Mouse (Mus musculus): ENCODE measurements around the gene Slc45a2.

Gene Slc45a2

DNA sequence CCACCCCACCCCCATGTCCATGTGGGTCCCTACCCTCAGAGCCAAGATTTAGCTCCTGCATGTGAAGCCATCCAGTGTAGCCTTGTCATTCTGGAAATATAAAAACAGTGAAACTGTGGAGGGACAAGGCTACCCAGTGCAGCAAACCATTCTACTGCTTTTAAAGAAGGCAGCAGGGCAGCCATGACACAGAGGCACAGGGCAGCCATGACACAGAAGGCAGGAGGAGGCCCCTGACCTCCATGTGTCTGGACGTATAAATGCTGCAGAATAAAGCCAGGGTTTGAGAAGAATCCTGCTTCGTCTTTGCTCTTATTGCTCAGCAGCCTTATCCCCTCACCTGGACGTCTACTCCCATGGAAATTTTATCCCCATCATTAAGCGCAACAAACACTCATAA lies 3.3 kb downstream of the Slc45a2 start:
- no peak for DNase-seq (ENCODE audit: low read depth in 2 of 2, low spot score in 2 of 2)

GRCm38 (mm10) chr15:11004646-11005045 lies 4.1 kb downstream of the Slc45a2 start:
- DNase-seq (ENCODE audit: low read depth in 2 of 2, low spot score in 2 of 2), result no peak

- DNase-seq (ENCODE audit: low read depth in 2 of 2, low spot score in 2 of 2), result no peak
These were observed 8.2 kb downstream of the Slc45a2 start for GRCm38 (mm10) chr15:11008756-11009155.

GRCm38 (mm10) chr15:11010976-11011548 lies 10.5 kb downstream of the Slc45a2 start:
- DNase-seq (ENCODE audit: low read depth in 2 of 2, low spot score in 2 of 2), result no peak

DNA sequence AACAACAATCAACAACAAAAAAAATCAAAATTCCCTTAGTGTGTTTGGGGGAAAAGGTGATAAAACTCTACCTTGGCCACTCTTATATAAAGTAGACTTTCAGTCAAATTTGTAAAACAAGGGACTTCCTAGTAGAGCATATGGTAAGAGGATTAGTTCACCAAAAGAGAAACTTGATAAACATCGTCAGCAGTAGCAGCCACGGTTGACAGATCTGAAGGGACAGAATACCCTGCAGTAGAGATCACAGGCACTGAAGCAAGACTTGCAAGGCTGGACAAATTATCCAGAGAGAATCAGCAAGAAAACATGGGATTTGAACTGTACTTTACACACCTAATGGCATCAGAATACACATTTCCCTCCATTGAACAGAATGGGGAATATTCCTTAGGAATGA lies 14.4 kb downstream of the Slc45a2 start:
- no peak for DNase-seq (ENCODE audit: low read depth in 2 of 2, low spot score in 2 of 2)

DNA sequence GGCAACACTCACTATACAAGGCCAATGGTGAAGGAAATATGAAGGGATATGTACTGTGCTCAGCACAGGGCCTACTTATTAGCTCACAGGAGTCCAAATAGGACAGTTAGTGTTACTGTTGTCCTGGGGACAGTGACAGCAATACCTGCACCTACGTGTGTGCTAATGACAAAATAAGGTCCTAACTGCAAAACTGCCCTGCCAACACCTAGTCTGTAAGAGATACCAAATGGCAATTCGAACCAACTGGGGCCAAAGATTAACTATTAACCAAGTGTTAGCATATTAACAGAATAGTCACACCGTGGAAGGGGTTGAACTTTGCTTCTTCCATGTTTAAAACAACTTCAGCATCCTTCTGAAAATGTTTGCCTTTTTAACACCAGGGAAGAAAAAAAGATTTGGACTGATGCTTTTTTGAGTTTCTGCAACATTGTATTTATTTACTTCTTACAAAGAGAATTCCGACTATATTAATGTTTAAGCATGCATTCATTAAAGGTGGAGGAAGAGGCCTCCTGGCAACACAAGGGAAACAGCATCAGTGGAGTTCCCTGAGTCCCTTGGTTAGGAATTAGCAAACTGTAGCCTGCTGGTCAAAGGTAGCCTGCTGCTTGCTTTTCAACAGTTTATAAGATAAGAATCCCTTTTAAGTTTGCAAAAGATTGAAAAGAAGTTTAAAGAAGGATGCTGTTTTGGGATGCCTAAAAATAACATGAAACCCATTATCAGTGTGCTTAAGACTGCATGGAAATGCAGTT lies 26.5 kb downstream of the Slc45a2 start:
- no peak for DNase-seq (ENCODE audit: low read depth in 2 of 2, low spot score in 2 of 2)

DNA sequence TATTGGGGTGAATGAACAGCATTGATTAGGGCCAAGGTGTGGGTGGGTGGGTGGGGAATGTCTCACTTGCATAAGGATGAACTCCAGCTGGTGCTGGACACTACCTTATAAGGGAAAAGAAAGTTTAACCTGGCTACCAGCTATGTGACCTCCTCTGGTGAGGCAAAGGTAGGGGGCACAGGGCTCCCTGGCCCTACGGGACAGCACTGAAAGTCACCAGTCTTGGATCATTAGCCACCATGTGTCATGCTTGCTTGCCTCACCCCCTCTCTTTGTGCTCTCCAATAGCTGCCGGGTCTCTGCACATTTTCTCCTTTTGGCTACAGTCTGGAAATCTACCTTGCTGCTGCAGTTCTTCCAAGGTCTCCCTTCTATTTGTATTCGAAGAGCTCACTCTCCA lies 29.7 kb downstream of the Slc45a2 start:
- DNase-seq (ENCODE audit: low read depth in 2 of 2, low spot score in 2 of 2), result no peak

GRCm38 (mm10) chr15:11035947-11036474 lies 35.5 kb downstream of the Slc45a2 start:
- no peak for DNase-seq (ENCODE audit: low read depth in 2 of 2, low spot score in 2 of 2)

GRCm38 (mm10) chr15:11036535-11037375 lies 36.2 kb downstream of the Slc45a2 start:
- DNase-seq (ENCODE audit: low read depth in 2 of 2, low spot score in 2 of 2), result no peak

DNA sequence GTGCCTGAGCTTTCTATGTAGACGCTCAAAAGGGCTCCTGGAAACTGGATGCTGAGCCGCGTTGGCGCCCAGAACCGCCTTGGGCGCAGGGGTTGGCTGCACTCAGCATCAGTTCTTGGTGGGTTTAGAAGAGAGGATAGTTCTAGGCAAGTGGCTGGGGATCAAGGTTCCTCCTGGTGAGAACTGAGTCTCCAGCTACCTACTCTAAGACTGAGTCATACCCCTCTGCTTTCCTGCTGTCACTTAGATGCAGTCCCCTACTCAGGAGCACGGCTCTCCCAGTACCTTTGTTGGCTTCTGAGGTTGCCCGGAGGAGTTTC lies 36.8 kb downstream of the Slc45a2 start:
- no peak for DNase-seq (ENCODE audit: low read depth in 2 of 2, low spot score in 2 of 2)

GRCm38 (mm10) chr15:11037711-11038110 lies 37.2 kb downstream of the Slc45a2 start, which contains the start of gene Rxfp3:
Gene Rxfp3 (minus strand): TSS chr15:11037991.
- DNase-seq (ENCODE audit: low read depth in 2 of 2, low spot score in 2 of 2), result no peak

DNA sequence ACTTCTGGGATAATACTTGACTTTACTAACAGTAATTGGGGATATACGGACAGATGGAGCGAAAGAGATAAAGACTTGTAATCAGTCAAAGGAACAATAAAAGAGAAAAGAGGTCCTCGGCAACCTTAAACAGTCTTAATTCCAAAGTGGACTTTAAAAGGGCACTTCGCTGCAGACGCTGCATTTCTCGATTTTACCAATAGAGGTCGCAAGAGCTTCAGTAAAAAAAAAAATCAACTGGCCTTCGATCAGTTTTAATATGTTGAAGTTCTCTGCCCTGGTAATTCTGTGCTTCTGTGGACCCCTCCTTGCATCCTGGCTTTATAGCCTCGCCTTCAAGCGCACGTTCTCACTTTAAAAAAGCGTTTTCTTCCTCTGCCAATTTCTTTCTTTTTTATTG lies 38.0 kb downstream of the Slc45a2 start:
- DNase-seq (ENCODE audit: low read depth in 2 of 2, low spot score in 2 of 2), result peak in 1 of 2 experiments; percentile 3

GRCm38 (mm10) chr15:11040067-11040466 lies 39.5 kb downstream of the Slc45a2 start:
- no peak for DNase-seq (ENCODE audit: low read depth in 2 of 2, low spot score in 2 of 2)

DNA sequence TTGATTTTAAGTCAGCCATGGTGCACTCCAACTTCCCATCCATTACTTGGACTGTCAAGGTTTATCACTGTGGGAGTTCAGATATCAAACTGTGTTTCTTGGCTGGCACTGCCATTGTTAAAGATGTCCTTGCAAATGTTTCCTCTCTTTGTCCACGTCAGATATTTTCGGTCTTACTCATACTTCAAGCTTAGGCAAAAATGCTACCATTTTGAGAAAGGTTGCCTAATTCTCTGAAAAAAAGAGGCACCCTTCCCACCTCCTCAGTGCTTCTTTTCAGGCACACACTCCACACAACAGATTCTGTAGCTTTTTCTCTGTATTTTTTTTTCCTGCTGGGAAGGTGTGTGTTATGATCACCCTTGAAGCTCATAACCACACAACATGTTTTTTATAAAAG lies 40.7 kb downstream of the Slc45a2 start:
- DNase-seq (ENCODE audit: low read depth in 2 of 2, low spot score in 2 of 2), result no peak

DNA sequence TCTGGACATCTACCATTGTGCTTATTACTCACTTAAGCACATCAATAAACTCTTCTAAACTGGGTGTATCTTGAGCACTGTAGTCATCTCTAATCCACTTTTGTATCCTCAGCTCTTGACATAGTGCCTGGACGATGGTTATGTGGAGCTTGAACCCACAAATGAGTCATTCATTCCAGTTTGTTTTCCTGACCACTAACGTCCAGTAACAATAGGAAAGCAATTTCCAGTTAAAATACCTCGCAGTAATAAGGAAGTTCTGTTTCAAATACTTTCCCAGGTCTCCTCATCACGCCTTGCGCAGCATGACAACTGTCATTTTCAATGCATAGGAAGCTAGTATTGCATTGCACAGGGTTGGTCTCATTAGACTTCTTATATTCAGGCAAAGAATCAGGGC lies 42.3 kb downstream of the Slc45a2 start:
- DNase-seq (ENCODE audit: low read depth in 2 of 2, low spot score in 2 of 2), result no peak

- no peak for DNase-seq (ENCODE audit: low read depth in 2 of 2, low spot score in 2 of 2)
These were observed 53.3 kb downstream of the Slc45a2 start for GRCm38 (mm10) chr15:11053678-11054439.

GRCm38 (mm10) chr15:11054440-11055080 lies 54.0 kb downstream of the Slc45a2 start:
- DNase-seq (ENCODE audit: low read depth in 2 of 2, low spot score in 2 of 2), result no peak

- DNase-seq (ENCODE audit: low read depth in 2 of 2, low spot score in 2 of 2), result no peak
These were observed 62.4 kb downstream of the Slc45a2 start for GRCm38 (mm10) chr15:11062903-11063302.

DNA sequence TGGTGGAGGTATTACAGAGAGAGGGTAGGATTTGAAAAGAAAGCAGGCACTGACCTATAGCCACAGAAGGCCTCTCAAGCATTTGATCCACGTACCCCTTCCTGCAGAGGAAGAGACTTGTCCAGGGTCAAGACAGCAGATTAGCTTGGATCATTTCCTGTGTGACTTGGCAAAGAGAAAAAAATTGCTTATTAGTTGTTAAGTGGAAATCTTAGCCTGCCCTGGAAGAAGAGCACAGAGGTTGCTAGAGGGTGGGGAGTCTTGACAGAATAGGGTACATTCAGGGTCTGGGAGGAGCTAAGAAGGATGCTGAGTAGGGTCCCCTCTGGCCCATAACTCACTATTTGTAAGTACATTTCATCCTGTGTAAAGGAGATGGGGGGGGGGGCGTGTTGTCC lies 63.6 kb downstream of the Slc45a2 start:
- DNase-seq (ENCODE audit: low read depth in 2 of 2, low spot score in 2 of 2), result no peak

- no peak for DNase-seq (ENCODE audit: low read depth in 2 of 2, low spot score in 2 of 2)
These were observed 64.3 kb downstream of the Slc45a2 start, which contains the start of gene Adamts12 for GRCm38 (mm10) chr15:11064558-11065411. Gene Adamts12 (plus strand): TSS chr15:11064790.
